Mouse (Mus musculus) right cerebral cortex, adult 2 months (tissue): ENCODE results near the gene Ttc23.

Source experiments
- DNase-seq, 2 experiments: peaks; one replicate each; pipeline ENCODE4 v3.0.0; 2021 to 2022; ENCODE audit warnings: low spot score in 2 of 2

Ttc23 gene

DNA sequence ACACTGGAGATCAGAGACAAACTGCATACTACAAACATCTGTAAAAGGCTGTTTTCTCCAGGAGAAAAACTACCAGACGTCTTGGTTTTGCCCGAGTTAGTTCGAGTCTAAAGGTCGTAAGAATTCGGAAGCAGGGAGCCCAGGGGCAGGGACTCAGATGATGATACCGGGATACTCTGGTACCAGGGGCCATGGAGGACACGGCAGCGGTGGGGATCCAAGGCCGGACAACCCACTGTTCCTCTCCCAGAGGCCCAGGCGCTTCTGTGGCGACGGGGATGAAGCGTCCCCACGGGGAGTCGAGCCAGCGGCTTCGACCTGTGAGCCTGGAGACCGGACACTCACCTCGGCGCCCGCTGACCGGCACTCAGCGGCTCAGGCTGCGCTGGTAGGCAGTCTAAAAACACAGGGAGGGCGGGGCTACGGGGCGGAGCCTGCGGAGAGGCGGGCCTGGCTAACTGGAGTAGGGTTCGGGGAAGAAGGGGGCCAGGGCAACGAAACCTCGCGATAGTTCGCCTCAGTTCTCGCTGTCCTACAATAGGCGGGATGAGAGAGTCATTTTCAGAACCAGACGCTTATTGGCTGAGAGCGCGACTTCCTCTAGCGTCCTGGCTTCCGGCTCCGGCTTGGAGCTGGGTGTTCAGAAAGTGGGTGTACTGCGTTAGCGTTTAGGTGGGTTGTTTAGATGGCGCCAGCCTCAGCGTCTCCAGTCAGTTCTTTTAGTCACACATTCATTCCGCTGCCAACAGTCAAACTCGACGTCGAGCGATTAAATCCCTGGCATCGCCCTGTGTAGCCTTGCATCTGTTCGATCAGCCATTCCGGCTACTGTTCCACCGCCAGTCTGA is 2.2 kb upstream of the Ttc23 start, which contains the start of gene Lrrc28:
TSS of gene Lrrc28 (minus strand) at position 436 of the 848 bp plus-strand sequence.
- peak; percentile 99 for DNase-seq

GRCm38 (mm10) chr7:67645681-67646014 is 1.6 kb upstream of the Ttc23 start:
- DNase-seq, result no peak

GRCm38 (mm10) chr7:67646131-67646530 is 1.1 kb upstream of the Ttc23 start:
- DNase-seq, result no peak

DNA sequence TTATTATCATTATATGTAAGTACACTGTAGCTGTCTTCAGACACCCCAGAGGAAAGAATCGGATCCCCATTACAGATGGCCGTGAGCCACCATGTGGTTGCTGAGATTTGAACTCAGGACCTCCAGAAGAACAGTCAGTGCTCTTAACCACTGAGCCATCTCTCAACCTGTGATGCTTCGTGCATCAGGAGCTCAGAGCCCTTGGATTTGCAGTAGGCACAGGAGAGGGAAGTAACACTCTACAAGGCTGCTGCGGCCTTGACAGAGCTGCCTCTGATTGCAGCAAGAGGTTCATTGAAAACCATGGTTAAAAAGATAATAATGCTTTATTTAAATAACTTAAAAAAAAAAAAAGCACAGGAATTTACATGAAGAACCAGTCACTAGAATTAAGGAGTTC is 1.2 kb downstream of the Ttc23 start:
- no peak for DNase-seq

- DNase-seq, result no peak
These were observed 5.0 kb downstream of the Ttc23 start for GRCm38 (mm10) chr7:67652211-67652610.

GRCm38 (mm10) chr7:67654668-67655067 is 7.5 kb downstream of the Ttc23 start:
- DNase-seq, result no peak

- no peak for DNase-seq
These were observed 8.0 kb downstream of the Ttc23 start for GRCm38 (mm10) chr7:67655186-67655585.

DNA sequence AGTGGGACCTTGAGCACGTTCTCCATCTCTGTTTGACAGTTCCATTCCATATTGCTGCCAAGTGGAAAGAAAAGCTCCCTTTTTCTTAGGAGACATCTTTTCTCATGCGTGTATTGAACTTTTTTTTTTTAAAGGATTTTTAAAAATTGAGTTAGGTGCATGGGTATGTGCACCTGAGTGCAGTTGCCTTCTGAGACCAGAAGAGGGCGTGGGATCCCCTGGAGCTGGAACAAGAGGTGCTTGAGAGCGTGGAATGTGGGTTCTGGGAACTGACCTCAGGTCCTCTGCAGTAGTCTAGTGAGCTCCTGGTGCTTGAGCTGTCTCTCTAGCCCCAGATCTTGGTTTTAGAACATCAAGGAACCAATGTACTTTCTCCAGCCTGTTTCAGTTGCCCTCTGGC is 10.9 kb downstream of the Ttc23 start:
- no peak for DNase-seq

DNA sequence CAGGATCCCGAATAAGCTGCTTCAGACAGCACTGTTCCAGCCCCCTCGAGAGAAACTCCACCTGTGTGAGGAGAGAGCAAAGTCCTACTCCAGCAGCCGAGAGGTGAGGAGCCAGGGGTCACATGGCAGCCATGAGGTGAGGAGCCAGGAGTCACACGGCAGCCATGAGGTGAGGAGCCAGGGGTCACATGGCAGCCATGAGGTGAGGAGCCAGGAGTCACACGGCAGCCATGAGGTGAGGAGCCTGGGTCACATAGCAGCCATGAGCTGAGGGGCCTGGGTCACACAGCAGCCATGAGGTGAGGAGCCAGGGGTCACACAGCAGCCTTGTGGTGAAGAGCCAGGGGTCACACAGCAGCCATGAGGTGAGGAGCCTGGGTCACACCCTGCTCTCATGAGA is 15.2 kb downstream of the Ttc23 start:
- no peak for DNase-seq

- no peak for DNase-seq
These were observed 16.9 kb downstream of the Ttc23 start for GRCm38 (mm10) chr7:67663981-67664694.

- no peak for DNase-seq
These were observed 23.8 kb downstream of the Ttc23 start for GRCm38 (mm10) chr7:67670965-67671364.

DNA sequence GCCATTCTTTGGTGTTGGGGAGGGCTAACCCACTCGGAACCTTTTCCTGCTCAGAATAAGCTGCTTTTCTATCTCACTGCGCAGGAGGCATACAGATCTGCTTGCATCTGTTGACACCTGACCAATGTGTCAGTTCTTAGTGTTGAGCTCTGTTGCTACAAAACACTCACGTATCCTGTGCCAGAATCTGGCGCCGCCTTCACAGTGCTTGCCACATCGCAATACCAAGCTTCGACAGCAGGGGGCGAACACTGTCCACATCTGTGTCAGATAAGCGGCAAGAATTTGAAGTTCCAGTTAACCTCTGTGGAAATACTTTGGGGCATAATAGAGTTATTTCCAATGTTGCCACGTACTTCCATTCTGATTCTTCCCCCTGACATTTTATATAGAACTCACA is 25.4 kb downstream of the Ttc23 start:
- peak; percentile 98 to 99 for DNase-seq

- DNase-seq, result no peak
These were observed 26.4 kb downstream of the Ttc23 start for GRCm38 (mm10) chr7:67673656-67674055.

- no peak for DNase-seq
These were observed 31.8 kb downstream of the Ttc23 start for GRCm38 (mm10) chr7:67678878-67679499.

- no peak for DNase-seq
These were observed 33.9 kb downstream of the Ttc23 start for GRCm38 (mm10) chr7:67681078-67681477.

- DNase-seq, result no peak
These were observed 35.8 kb downstream of the Ttc23 start for GRCm38 (mm10) chr7:67683006-67683405.

GRCm38 (mm10) chr7:67686545-67686944 is 39.3 kb downstream of the Ttc23 start:
- no peak for DNase-seq

DNA sequence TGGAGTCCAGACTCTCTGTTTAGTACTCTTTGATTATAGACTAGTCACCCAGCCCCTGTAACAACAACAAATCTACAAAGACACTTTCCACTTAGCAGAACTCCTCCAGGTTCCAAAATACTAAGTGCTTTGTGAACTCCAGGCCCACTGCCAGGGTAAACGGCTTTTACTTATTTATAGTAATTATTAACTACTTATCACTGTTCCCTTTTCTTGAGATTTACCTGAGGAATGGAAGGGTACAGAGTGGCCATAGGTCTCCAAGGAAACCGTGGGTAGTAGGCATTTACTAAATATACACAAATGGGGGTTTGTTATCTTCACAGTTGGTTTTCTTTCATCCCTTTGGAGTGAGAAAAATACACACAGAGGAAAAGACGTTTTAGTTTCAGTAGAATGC is 41.1 kb downstream of the Ttc23 start:
- no peak for DNase-seq

DNA sequence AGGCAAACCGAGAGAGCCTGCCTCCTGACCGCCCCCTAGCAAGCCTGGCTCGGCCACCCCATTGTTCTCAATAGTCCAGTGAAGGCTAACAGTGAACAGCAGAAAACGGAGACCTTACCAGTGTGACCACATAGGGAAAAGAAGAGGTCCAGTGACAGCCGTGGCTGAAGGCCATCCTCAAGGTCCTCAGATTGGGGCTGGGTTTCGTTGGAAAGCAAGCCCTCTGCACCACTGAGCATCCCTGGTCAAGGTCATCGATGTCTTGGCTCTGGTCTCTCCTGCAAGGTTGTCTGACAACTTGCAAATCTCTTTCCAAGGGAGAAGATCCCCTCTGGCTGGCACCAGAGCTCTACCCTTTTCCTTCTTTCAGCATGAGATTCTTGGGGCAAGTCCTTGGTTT is 42.6 kb downstream of the Ttc23 start:
- no peak for DNase-seq

- no peak for DNase-seq
These were observed 43.8 kb downstream of the Ttc23 start for GRCm38 (mm10) chr7:67691036-67691435.

GRCm38 (mm10) chr7:67692141-67692540 is 44.9 kb downstream of the Ttc23 start:
- no peak for DNase-seq

DNA sequence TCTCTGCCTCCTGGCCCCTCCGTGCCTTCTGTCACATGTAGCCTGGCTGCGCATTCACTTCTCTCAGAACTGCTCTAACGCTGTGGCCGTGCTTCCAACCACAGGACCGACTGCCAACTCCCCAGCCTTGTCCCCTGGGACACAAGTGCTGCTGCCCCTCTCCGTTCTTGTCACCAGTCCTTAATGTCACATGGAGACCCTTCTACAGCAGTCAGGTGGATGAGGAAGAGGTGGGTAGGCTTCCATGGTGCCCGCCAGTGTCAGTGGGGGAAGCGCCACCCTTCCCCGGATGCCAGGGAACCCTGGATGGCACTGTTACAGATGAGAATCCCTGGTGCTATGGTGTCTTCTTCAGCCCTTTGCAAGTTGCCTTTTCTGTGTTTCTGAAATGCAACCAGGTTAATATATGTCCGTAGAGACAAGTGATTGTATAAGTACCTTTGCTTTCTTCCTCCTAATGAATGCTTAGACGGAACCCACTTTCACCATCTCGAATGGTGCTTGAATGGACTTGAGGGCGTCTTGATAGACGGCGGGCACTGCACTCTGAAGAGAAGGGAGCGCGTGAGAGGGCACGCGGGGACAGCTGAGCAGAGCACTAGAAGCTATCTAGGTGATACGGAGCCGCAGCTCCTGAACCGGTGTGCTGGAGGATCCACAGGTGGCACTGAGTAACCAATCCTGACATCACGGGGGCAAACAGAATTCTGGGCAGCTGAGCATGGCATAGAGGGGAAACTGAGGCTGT is 45.8 kb downstream of the Ttc23 start:
- DNase-seq, result no peak
